Mouse (Mus musculus): ENCODE measurements around the gene Dqx1. TPM values are rescaled to one million over a fixed set of nuclear protein-coding genes. Genes with fewer than 3 reads are reported as not detected.

The Dqx1 gene
- total and polyA plus RNA-seq, 2 experiments: 7.4 to 9.6 TPM

GRCm38 (mm10) chr6:83083497-83083896 lies 25.9 kb downstream of the Dqx1 start:
- peak; percentile 60 for DNase-seq (ENCODE audit: extremely low read depth, low read depth, low spot score)
- Histone ChIP-seq H3K4me3 (ENCODE audit: insufficient read depth, low read depth, low read length) (no peak overlapping the region), H3K9ac (ENCODE audit: low read depth, low read length) (no peak overlapping the region), H3K27ac (replicated peaks; ENCODE audit: insufficient read depth, low read depth, low read length) (no peak overlapping the region), H3K36me3 (ENCODE audit: control insufficient read depth, insufficient read depth, low read length) (peaks cover 4% of the 10 kb centered on the region; the same call in 1 of the 2 replicates), H3K4me1 (ENCODE audit: control insufficient read depth, insufficient read depth, low read length) (peaks cover 13% of the 10 kb centered on the region), H3K79me2 (ENCODE audit: control insufficient read depth, insufficient read depth, low read length) (no peaks in the 10 kb centered on the region), H3K27me3 (ENCODE audit: control insufficient read depth, insufficient read depth, low read length) (peaks cover 5% of the 10 kb centered on the region; the same call in 1 of the 2 replicates)
- no peak for TF ChIP-seq CTCF (IDR thresholded peaks at IDR 0.05; ENCODE audit: low read depth, low read length)
- no peak for TF ChIP-seq POLR2A (IDR thresholded peaks at IDR 0.05; ENCODE audit: extremely low read depth, insufficient read depth, low read length)
- 20% methylated on average over 5 of the region's 5 CpGs for WGBS

- Histone ChIP-seq H3K4me3 (ENCODE audit: insufficient read depth, low read depth, low read length) (no peak overlapping the region), H3K9ac (ENCODE audit: low read depth, low read length) (no peak overlapping the region), H3K4me1 (ENCODE audit: control insufficient read depth, insufficient read depth, low read length) (peaks cover 9% of the 10 kb centered on the region; the same call in 1 of the 2 replicates), H3K27me3 (ENCODE audit: control insufficient read depth, insufficient read depth, low read length) (peaks cover 5% of the 10 kb centered on the region), H3K79me2 (ENCODE audit: control insufficient read depth, insufficient read depth, low read length) (no peaks in the 10 kb centered on the region), H3K36me3 (ENCODE audit: control insufficient read depth, insufficient read depth, low read length) (peaks cover 4% of the 10 kb centered on the region; the same call in 1 of the 2 replicates), H3K27ac (replicated peaks; ENCODE audit: insufficient read depth, low read depth, low read length) (no peak overlapping the region)
- WGBS: 55% methylated on average over 6 of the region's 6 CpGs
- TF ChIP-seq CTCF (IDR thresholded peaks at IDR 0.05; ENCODE audit: low read depth, low read length): no peak
- no peak for TF ChIP-seq POLR2A (IDR thresholded peaks at IDR 0.05; ENCODE audit: extremely low read depth, insufficient read depth, low read length)
- no peak for DNase-seq (ENCODE audit: extremely low read depth, low read depth, low spot score)
Observed at GRCm38 (mm10) chr6:83084477-83084876, 26.8 kb downstream of the Dqx1 start.

GRCm38 (mm10) chr6:83086121-83087035 lies 28.7 kb downstream of the Dqx1 start, which contains the start of gene Lbx2:
Lbx2 (plus strand) TSS chr6:83086367.
- Histone ChIP-seq H3K9ac (ENCODE audit: low read depth, low read length) (peak within 1 kb of the TSS; percentile 62), H3K27ac (replicated peaks; ENCODE audit: insufficient read depth, low read depth, low read length) (peak within 1 kb of the TSS; percentile 40), H3K36me3 (ENCODE audit: control insufficient read depth, insufficient read depth, low read length) (peaks cover 2% of the 10 kb centered on the region; the same call in 1 of the 2 replicates), H3K79me2 (ENCODE audit: control insufficient read depth, insufficient read depth, low read length) (no peaks in the 10 kb centered on the region), H3K4me1 (ENCODE audit: control insufficient read depth, insufficient read depth, low read length) (no peaks in the 10 kb centered on the region), H3K27me3 (ENCODE audit: control insufficient read depth, insufficient read depth, low read length) (peaks cover 5% of the 10 kb centered on the region), H3K4me3 (ENCODE audit: insufficient read depth, low read depth, low read length) (peak within 1 kb of the TSS; percentile 66)
- WGBS: 11% methylated on average over 42 of the region's 42 CpGs
- DNase-seq (ENCODE audit: extremely low read depth, low read depth, low spot score): no peak
- TF ChIP-seq CTCF (IDR thresholded peaks at IDR 0.05; ENCODE audit: low read depth, low read length) (no peak), POLR2A (IDR thresholded peaks at IDR 0.05; ENCODE audit: extremely low read depth, insufficient read depth, low read length) (no peak)

- Histone ChIP-seq H3K4me3 (ENCODE audit: insufficient read depth, low read depth, low read length) (peak overlapping the region; percentile 66), H3K27ac (replicated peaks; ENCODE audit: insufficient read depth, low read depth, low read length) (peak overlapping the region; percentile 40), H3K27me3 (ENCODE audit: control insufficient read depth, insufficient read depth, low read length) (peaks cover 5% of the 10 kb centered on the region), H3K9ac (ENCODE audit: low read depth, low read length) (peak overlapping the region; percentile 62), H3K79me2 (ENCODE audit: control insufficient read depth, insufficient read depth, low read length) (no peaks in the 10 kb centered on the region), H3K36me3 (ENCODE audit: control insufficient read depth, insufficient read depth, low read length) (no peaks in the 10 kb centered on the region), H3K4me1 (ENCODE audit: control insufficient read depth, insufficient read depth, low read length) (no peaks in the 10 kb centered on the region)
- 9% methylated on average over 47 of the region's 47 CpGs for WGBS
- TF ChIP-seq CTCF (IDR thresholded peaks at IDR 0.05; ENCODE audit: low read depth, low read length): no peak
- TF ChIP-seq POLR2A (IDR thresholded peaks at IDR 0.05; ENCODE audit: extremely low read depth, insufficient read depth, low read length): no peak
- no peak for DNase-seq (ENCODE audit: extremely low read depth, low read depth, low spot score)
Observed at GRCm38 (mm10) chr6:83087205-83087925, 29.7 kb downstream of the Dqx1 start.

GRCm38 (mm10) chr6:83087926-83088260 lies 30.2 kb downstream of the Dqx1 start:
- Histone ChIP-seq H3K36me3 (ENCODE audit: control insufficient read depth, insufficient read depth, low read length) (no peaks in the 10 kb centered on the region), H3K27ac (replicated peaks; ENCODE audit: insufficient read depth, low read depth, low read length) (peak overlapping the region; percentile 40; the same call in 1 of the 2 replicates), H3K4me3 (ENCODE audit: insufficient read depth, low read depth, low read length) (peak overlapping the region; percentile 66), H3K27me3 (ENCODE audit: control insufficient read depth, insufficient read depth, low read length) (peaks cover 5% of the 10 kb centered on the region), H3K4me1 (ENCODE audit: control insufficient read depth, insufficient read depth, low read length) (no peaks in the 10 kb centered on the region), H3K79me2 (ENCODE audit: control insufficient read depth, insufficient read depth, low read length) (no peaks in the 10 kb centered on the region), H3K9ac (ENCODE audit: low read depth, low read length) (peak overlapping the region; percentile 62)
- 29% methylated on average over 9 of the region's 9 CpGs for WGBS
- TF ChIP-seq POLR2A (IDR thresholded peaks at IDR 0.05; ENCODE audit: extremely low read depth, insufficient read depth, low read length) (no peak), CTCF (IDR thresholded peaks at IDR 0.05; ENCODE audit: low read depth, low read length) (no peak)
- no peak for DNase-seq (ENCODE audit: extremely low read depth, low read depth, low spot score)
